Mouse (Mus musculus) liver, adult 2 months (tissue): ENCODE data around the gene Syne3. TPM values are rescaled to one million over a fixed set of nuclear protein-coding genes. Genes with fewer than 3 reads are reported as not detected.

Experiments
- DNase-seq: peaks from one replicate; pipeline ENCODE4 v3.0.0-alpha.2; 2011; ENCODE audit warnings: low read depth, low spot score; ENCODE audit errors: extremely low read depth
- H3K27ac ChIP-seq: fragments of 200-500 bp; replicated peaks from 2 replicates; pipeline ENCODE4 v1.5.1; 2012; ENCODE audit warnings: low read depth, mild to moderate bottlenecking, control low read depth, inconsistent platforms, low read length; ENCODE audit not compliant: insufficient read depth
- H3K27me3 ChIP-seq: fragments of 200-500 bp; 2 replicates; pipeline ENCODE4 v1.6.1; 2012; ENCODE audit warnings: mild to moderate bottlenecking, moderate library complexity, low read length, inconsistent platforms; ENCODE audit not compliant: control insufficient read depth, insufficient read depth
- H3K36me3 ChIP-seq: fragments of 200-500 bp; 2 replicates; pipeline ENCODE4 v1.6.1; 2012; ENCODE audit warnings: low read length, inconsistent platforms; ENCODE audit not compliant: control insufficient read depth, insufficient read depth
- H3K4me1 ChIP-seq: fragments of 200-500 bp; 2 replicates; pipeline ENCODE4 v1.6.1; 2011; ENCODE audit warnings: low read length; ENCODE audit not compliant: control insufficient read depth, insufficient read depth
- H3K4me3 ChIP-seq: fragments of 200-500 bp; 2 replicates; pipeline ENCODE4 v1.5.1; 2011; ENCODE audit warnings: low read depth, mild to moderate bottlenecking, control low read depth, low read length, moderate library complexity; ENCODE audit not compliant: insufficient read depth
- H3K79me2 ChIP-seq: fragments of 200-500 bp; 2 replicates; pipeline ENCODE4 v1.6.1; 2012; ENCODE audit warnings: inconsistent platforms, mild to moderate bottlenecking, low read length, moderate library complexity; ENCODE audit not compliant: control insufficient read depth, insufficient read depth
- H3K9ac ChIP-seq: fragments of 200-500 bp; 2 replicates; pipeline ENCODE4 v1.6.1; 2012; ENCODE audit warnings: low read depth, mild to moderate bottlenecking, control low read depth, inconsistent platforms, low read length
- CTCF ChIP-seq: fragments of 200-500 bp; IDR thresholded peaks from 2 replicates; pipeline ENCODE4 v1.5.1; 2011; ENCODE audit warnings: low read depth, low read length, control low read depth
- POLR2A ChIP-seq: fragments of 200-500 bp; IDR thresholded peaks from 2 replicates; pipeline ENCODE4 v1.6.1; 2011; ENCODE audit warnings: low read length, control low read depth; ENCODE audit not compliant: insufficient read depth; ENCODE audit errors: extremely low read depth
- WGBS: fragments of 180-500 bp; shearing (Covaris S2); methylation state at CpG from one replicate; pipeline ENCODE4 v1.1.7; 2018; 5-methylcytosine and 5-hydroxymethylcytosine counted together
- polyA plus RNA-seq: library from polyadenylated mRNA; depleted of rRNA; stranded (reverse); fragments of >200 nt; gene quantifications from 2 replicates; pipeline ENCODE4 v1.2.3, GENCODE M21; 2012
- total RNA-seq: library from RNA; depleted of rRNA; stranded (reverse); fragments of >200 nt; gene quantifications from 2 replicates; pipeline ENCODE4 v1.2.3, GENCODE M21; 2014

Gene Syne3
- total and polyA plus RNA-seq, 2 experiments, result 1.6 to 3.8 TPM

DNA sequence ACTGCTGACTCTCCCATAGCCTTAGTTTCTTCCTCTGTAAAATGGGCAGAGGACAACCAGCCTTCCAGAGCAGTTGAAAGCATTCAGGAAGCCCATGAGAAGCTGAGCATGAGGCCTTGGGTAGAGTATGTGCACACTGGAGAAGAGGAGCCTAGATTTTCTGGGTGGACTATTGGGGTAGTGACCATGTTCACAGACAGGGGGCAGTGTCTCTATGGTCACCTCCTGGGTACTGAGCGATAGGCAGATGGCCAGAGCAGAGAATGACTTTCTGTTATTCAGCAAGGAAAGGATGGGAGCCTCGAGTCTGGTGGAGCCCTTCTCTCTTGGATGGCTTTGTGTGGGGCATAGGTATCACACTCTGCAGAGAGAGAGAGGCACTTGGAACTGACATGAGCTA is 76.4 kb downstream of the Syne3 start:
- WGBS, result 75% methylated on average over 2 of the region's 2 CpGs
- Histone ChIP-seq H3K27me3 (no peaks in the 10 kb centered on the region), H3K79me2 (no peaks in the 10 kb centered on the region), H3K27ac (no peak overlapping the region), H3K4me1 (no peaks in the 10 kb centered on the region), H3K4me3 (no peak overlapping the region), H3K36me3 (peaks cover 10% of the 10 kb centered on the region; the same call in 1 of the 2 replicates), H3K9ac (no peak overlapping the region)
- DNase-seq, result no peak
- no peak for TF ChIP-seq POLR2A
- peak; percentile 42; the same call in 1 of the 2 replicates for TF ChIP-seq CTCF

DNA sequence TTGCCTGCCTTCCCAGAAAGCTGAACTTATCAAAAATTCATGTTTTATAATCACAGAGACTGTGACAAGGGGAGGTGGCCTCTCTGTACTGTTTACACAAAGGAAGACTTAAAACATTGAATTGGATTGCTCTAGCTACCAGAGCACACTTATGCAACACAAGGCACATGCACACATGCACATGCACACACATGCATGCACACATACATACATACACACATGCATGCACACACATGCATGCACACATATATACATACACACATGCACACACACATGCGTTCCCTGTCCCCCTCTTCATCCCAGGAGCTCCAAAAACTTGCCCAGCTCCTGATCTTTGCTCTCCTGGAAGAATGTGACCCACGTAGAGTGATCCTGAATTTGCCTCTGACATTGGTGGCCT is 83.8 kb downstream of the Syne3 start:
- Histone ChIP-seq H3K4me1 (no peaks in the 10 kb centered on the region), H3K36me3 (no peaks in the 10 kb centered on the region), H3K79me2 (no peaks in the 10 kb centered on the region), H3K9ac (no peak overlapping the region), H3K27me3 (no peaks in the 10 kb centered on the region), H3K4me3 (no peak overlapping the region), H3K27ac (no peak overlapping the region)
- WGBS, result 62% methylated on average over 2 of the region's 2 CpGs
- DNase-seq, result no peak
- TF ChIP-seq CTCF (no peak), POLR2A (no peak)

DNA sequence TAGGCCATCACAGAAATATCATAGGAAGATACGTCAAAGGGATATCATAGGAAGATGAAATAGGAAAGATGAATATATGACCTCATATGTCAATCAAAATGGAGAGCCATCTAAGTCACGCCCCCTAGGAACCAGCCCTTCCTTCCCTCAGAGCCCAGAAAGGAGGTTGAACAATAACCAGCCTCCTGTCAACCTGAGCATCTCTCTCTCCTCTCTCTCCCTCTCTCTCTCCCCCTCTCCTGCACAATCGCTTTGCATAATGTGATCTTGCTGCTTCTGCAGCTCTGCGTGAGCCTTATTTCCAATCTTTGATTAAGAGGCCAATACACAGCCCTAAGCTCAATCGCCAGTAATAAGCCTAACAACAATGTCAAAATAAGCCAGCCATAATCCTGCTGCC is 84.6 kb downstream of the Syne3 start:
- H3K27me3 ChIP-seq, result no peaks in the 10 kb centered on the region
- no peak for DNase-seq
- no peaks in the 10 kb centered on the region for H3K79me2 ChIP-seq
- no peaks in the 10 kb centered on the region for H3K36me3 ChIP-seq
- H3K4me3 ChIP-seq, result no peak overlapping the region
- H3K9ac ChIP-seq, result no peak overlapping the region
- no peak overlapping the region for H3K27ac ChIP-seq
- no peaks in the 10 kb centered on the region for H3K4me1 ChIP-seq
- 91% methylated on average over 5 of the region's 5 CpGs for WGBS
- no peak for TF ChIP-seq POLR2A
- no peak for TF ChIP-seq CTCF

DNA sequence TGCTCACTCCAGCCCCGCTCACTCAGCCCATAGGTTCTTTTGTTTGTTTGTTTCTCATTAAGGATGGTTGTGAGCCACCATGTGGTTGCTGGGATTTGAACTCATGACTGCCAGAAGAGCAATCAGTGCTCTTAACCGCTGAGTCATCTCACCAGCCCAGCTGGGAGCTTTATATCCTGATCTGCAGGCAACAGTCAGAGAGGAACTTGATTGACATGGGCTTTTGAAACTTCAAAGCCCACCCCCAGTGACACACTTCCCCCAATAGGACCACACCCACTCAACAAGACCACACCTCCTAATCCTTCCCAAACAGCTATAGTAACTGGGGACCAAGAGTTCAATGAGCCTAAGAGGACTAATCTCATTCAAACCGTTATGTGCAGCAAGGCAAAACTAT is 85.1 kb downstream of the Syne3 start:
- no peak for DNase-seq
- Histone ChIP-seq H3K4me1 (no peaks in the 10 kb centered on the region), H3K4me3 (no peak overlapping the region), H3K9ac (no peak overlapping the region), H3K79me2 (no peaks in the 10 kb centered on the region), H3K36me3 (no peaks in the 10 kb centered on the region), H3K27ac (no peak overlapping the region), H3K27me3 (no peaks in the 10 kb centered on the region)
- no peak for TF ChIP-seq CTCF
- 96% methylated on average over 3 of the region's 3 CpGs for WGBS

DNA sequence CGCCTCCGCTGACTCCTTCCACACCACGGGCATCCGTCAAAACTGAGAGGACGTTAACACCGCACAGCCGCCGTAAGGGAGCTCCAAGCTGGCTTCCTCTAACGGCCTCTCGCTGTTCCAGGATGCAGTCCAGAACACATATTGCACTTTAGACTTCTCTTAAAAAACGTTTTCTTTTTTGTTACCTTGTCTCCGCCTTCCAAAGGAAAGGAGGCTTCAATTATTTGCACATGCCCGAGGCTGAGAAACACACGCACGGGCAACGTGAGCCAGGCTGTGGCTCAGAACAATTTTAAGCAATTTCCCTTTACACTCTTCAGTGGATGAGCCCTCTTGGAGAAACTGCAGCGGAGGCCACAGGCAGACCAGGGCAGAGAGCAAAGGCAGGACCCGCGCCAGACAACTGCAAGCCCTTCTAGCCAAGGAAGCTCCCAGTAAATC is 85.6 kb downstream of the Syne3 start:
- 56% methylated on average over 19 of the region's 19 CpGs for WGBS
- Histone ChIP-seq H3K27me3 (no peaks in the 10 kb centered on the region), H3K9ac (no peak overlapping the region), H3K79me2 (no peaks in the 10 kb centered on the region), H3K4me3 (no peak overlapping the region), H3K36me3 (no peaks in the 10 kb centered on the region), H3K27ac (no peak overlapping the region), H3K4me1 (no peaks in the 10 kb centered on the region)
- TF ChIP-seq POLR2A (no peak), CTCF (no peak)
- DNase-seq, result no peak

DNA sequence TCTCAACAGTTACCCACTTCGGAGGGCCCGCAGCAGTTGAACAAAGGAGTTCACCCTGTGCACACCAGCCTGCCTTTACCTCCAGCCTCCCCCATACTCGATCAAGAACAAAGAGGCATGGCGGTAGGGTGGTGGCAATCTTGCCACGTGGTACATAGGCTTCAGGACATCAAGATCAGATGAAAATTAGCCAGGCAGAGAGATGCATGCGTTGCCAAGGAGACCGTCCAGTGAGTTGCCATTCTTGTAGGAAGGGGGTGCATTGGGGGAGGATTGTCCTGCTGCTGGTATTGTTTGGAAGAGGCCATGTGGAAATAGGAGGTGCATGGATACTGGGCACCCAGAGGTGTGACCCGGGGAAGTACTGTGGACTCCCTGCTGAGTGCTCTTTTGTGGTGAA is 87.0 kb downstream of the Syne3 start:
- no peak for DNase-seq
- Histone ChIP-seq H3K4me3 (no peak overlapping the region), H3K79me2 (no peaks in the 10 kb centered on the region), H3K4me1 (no peaks in the 10 kb centered on the region), H3K36me3 (no peaks in the 10 kb centered on the region), H3K27me3 (no peaks in the 10 kb centered on the region), H3K9ac (no peak overlapping the region), H3K27ac (no peak overlapping the region)
- WGBS, result 84% methylated on average over 8 of the region's 8 CpGs
- no peak for TF ChIP-seq POLR2A
- TF ChIP-seq CTCF, result no peak
